Mouse (Mus musculus): ENCODE data around the gene Gm28043.

- no peak for TF ChIP-seq CTCF (IDR thresholded peaks at IDR 0.05; ENCODE audit: insufficient read depth, low read length)
- TF ChIP-seq POLR2A (IDR thresholded peaks at IDR 0.05; ENCODE audit: borderline replicate concordance, extremely low read depth, low read depth, low read length): no peak
Measured at GRCm38 (mm10) chr17:29629620-29630019, 14.9 kb downstream of the Gm28043 start.

All from lung, adult 2 months (tissue).